Mouse (Mus musculus) megakaryocyte, embryonic 14.5 days (primary cell): ENCODE data around the gene Prps1l3. TPM values are rescaled to one million over a fixed set of nuclear protein-coding genes. Genes with fewer than 3 reads are reported as not detected.

Experiments used
- H3K27me3 ChIP-seq: replicated peaks from 2 replicates; pipeline ENCODE3; 2012; ENCODE audit warnings: inconsistent platforms
- H3K36me3 ChIP-seq: replicated peaks from 2 replicates; pipeline ENCODE3; 2012; ENCODE audit warnings: low read length, inconsistent platforms, mixed read lengths
- H3K4me1 ChIP-seq: 2 replicates; pipeline ENCODE4 v1.6.1; 2012; ENCODE audit warnings: inconsistent platforms
- H3K4me3 ChIP-seq: replicated peaks from 2 replicates; pipeline ENCODE3; 2012; ENCODE audit warnings: moderate library complexity, mild to moderate bottlenecking, inconsistent platforms
- H3K9me3 ChIP-seq: 2 replicates; pipeline ENCODE4 v1.6.1; 2012; ENCODE audit warnings: inconsistent platforms
- FLI1 ChIP-seq: IDR thresholded peaks from 2 replicates; pipeline ENCODE4 v1.6.1; 2012; ENCODE audit warnings: low read length, inconsistent platforms, mixed read lengths
- GATA1 ChIP-seq: IDR thresholded peaks from 3 replicates; pipeline ENCODE4 v1.6.1; 2012; ENCODE audit warnings: mixed read lengths, low read length, inconsistent platforms, borderline replicate concordance
- polyA plus RNA-seq: library from polyadenylated mRNA; stranded (reverse); fragments of >175 nt; gene quantifications from 2 replicates; pipeline ENCODE4 v1.2.3, GENCODE M21; 2012; ENCODE audit warnings: low replicate concordance; ENCODE audit not compliant: insufficient read depth

Gene Prps1l3
- polyA plus RNA-seq: 2.5 and 3.3 TPM in 2 replicates

- peak within 1 kb of the TSS; percentile 95 for H3K4me3 ChIP-seq
- 0 out of 2 replicates have a peak, but pooled peaks cover 6% of the 10 kb centered on the region for H3K9me3 ChIP-seq
- no peaks in the 10 kb centered on the region for H3K27me3 ChIP-seq
- H3K36me3 ChIP-seq: peaks cover 8% of the 10 kb centered on the region
- H3K4me1 ChIP-seq: peaks cover 21% of the 10 kb centered on the region
- TF ChIP-seq GATA1 (no peak), FLI1 (no peak)
These were observed at the start of gene Prps1l3, which contains the start of gene Mipol1 for GRCm38 (mm10) chr12:57230192-57230706. Gene Prps1l3, plus strand, starts transcription at chr12:57230412. Gene Mipol1, plus strand, starts transcription at chr12:57230427.

- H3K4me1 ChIP-seq: no peaks in the 10 kb centered on the region
- H3K27me3 ChIP-seq: no peaks in the 10 kb centered on the region
- TF ChIP-seq GATA1 (no peak), FLI1 (no peak)
- no peak overlapping the region for H3K4me3 ChIP-seq
- H3K9me3 ChIP-seq: no peaks in the 10 kb centered on the region
- no peaks in the 10 kb centered on the region for H3K36me3 ChIP-seq
These were observed 45.6 kb upstream of the Prps1l3 start for GRCm38 (mm10) chr12:57184401-57185147.

GRCm38 (mm10) chr12:57185475-57185874, 44.7 kb upstream of the Prps1l3 start:
- no peaks in the 10 kb centered on the region for H3K36me3 ChIP-seq
- H3K4me3 ChIP-seq: no peak overlapping the region
- H3K27me3 ChIP-seq: no peaks in the 10 kb centered on the region
- H3K4me1 ChIP-seq: no peaks in the 10 kb centered on the region
- H3K9me3 ChIP-seq: no peaks in the 10 kb centered on the region
- TF ChIP-seq FLI1 (no peak), GATA1 (no peak)

- Histone ChIP-seq H3K4me3 (no peak overlapping the region), H3K36me3 (no peaks in the 10 kb centered on the region), H3K4me1 (no peaks in the 10 kb centered on the region), H3K27me3 (no peaks in the 10 kb centered on the region), H3K9me3 (no peaks in the 10 kb centered on the region)
- TF ChIP-seq FLI1 (no peak), GATA1 (no peak)
These were observed 44.1 kb upstream of the Prps1l3 start for GRCm38 (mm10) chr12:57186126-57186525.

- TF ChIP-seq FLI1 (no peak), GATA1 (no peak)
- H3K9me3 ChIP-seq: no peaks in the 10 kb centered on the region
- no peak overlapping the region for H3K4me3 ChIP-seq
- no peaks in the 10 kb centered on the region for H3K4me1 ChIP-seq
- H3K36me3 ChIP-seq: no peaks in the 10 kb centered on the region
- H3K27me3 ChIP-seq: no peaks in the 10 kb centered on the region
These were observed 43.2 kb upstream of the Prps1l3 start for GRCm38 (mm10) chr12:57187032-57187431.

- TF ChIP-seq FLI1 (no peak), GATA1 (no peak)
- Histone ChIP-seq H3K9me3 (peaks cover 5% of the 10 kb centered on the region), H3K36me3 (no peaks in the 10 kb centered on the region), H3K4me1 (peaks cover 10% of the 10 kb centered on the region), H3K4me3 (no peak overlapping the region), H3K27me3 (peaks cover 24% of the 10 kb centered on the region)
These were observed 35.6 kb upstream of the Prps1l3 start for GRCm38 (mm10) chr12:57194609-57195008.

- H3K27me3 ChIP-seq: peaks cover 24% of the 10 kb centered on the region
- H3K36me3 ChIP-seq: no peaks in the 10 kb centered on the region
- H3K9me3 ChIP-seq: peaks cover 7% of the 10 kb centered on the region
- peak overlapping the region; percentile 91 for H3K4me3 ChIP-seq
- H3K4me1 ChIP-seq: peaks cover 10% of the 10 kb centered on the region
- TF ChIP-seq FLI1 (no peak), GATA1 (no peak)
These were observed 34.0 kb upstream of the Prps1l3 start for GRCm38 (mm10) chr12:57196286-57196607.

GRCm38 (mm10) chr12:57196608-57197362, 33.4 kb upstream of the Prps1l3 start:
- peak overlapping the region; percentile 91 for H3K4me3 ChIP-seq
- H3K27me3 ChIP-seq: peaks cover 24% of the 10 kb centered on the region
- H3K9me3 ChIP-seq: peaks cover 11% of the 10 kb centered on the region
- H3K36me3 ChIP-seq: no peaks in the 10 kb centered on the region
- H3K4me1 ChIP-seq: peaks cover 10% of the 10 kb centered on the region
- no peak for TF ChIP-seq FLI1

GRCm38 (mm10) chr12:57197363-57198026, 32.7 kb upstream of the Prps1l3 start, which contains the start of gene Slc25a21:
Gene Slc25a21, minus strand, starts transcription at chr12:57197472.
- Histone ChIP-seq H3K4me1 (peaks cover 10% of the 10 kb centered on the region), H3K4me3 (peak within 1 kb of the TSS; percentile 91), H3K27me3 (peaks cover 24% of the 10 kb centered on the region), H3K9me3 (peaks cover 11% of the 10 kb centered on the region), H3K36me3 (no peaks in the 10 kb centered on the region)
- TF ChIP-seq GATA1 (no peak), FLI1 (no peak)
